Mouse (Mus musculus) spleen, embryonic (tissue): ENCODE measurements at regions not wholly inside any gene's neighbourhood (a gene's known extent, or its start where the extent isn't known, plus 50 kb on each side); places are given as distances from the start of the nearest gene placed in this dataset.

Experiments used
- CTCF ChIA-PET: fragments of 350-600 bp; sonication (Branson Sonifier 250); formaldehyde crosslinking; loops from one replicate; lab custom pipeline; 2022; lab: Charles Lee

GRCm38 (mm10) chr12:71570116-71570515, 260.4 kb downstream of the Dact1 start:
- CTCF ChIA-PET, result no interaction called here

GRCm38 (mm10) chr12:71572833-71573446, 257.9 kb upstream of the Daam1 start:
- CTCF ChIA-PET, result no interaction called here

- CTCF ChIA-PET, result no interaction called here
These were observed 257.4 kb upstream of the Daam1 start for GRCm38 (mm10) chr12:71573456-71573855.

DNA sequence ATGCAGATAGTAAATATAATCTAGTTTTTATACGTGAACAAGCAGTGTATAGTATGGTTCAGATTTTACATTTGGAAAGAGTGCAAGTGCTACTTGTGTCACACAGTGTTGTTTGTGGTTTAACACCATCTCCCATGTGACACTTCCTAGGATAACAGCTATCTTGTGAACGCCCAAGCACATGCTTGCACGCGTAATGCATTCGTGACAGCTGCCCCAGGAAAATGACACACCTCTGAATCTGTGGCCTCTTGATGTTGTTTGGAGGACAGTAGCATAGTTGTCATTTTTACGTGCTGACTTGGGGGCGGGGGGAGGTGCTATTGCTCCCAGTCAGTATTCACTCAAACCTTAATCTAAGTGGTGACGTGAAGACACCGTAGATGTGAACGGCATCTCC, 256.2 kb upstream of the Daam1 start:
- CTCF ChIA-PET, result no interaction called here

- CTCF ChIA-PET, result no interaction called here
These were observed 253.5 kb upstream of the Daam1 start for GRCm38 (mm10) chr12:71577349-71577748.

- CTCF ChIA-PET, result no interaction called here
These were observed 252.9 kb upstream of the Daam1 start for GRCm38 (mm10) chr12:71578006-71578405.

GRCm38 (mm10) chr12:71578912-71579311, 252.0 kb upstream of the Daam1 start:
- CTCF ChIA-PET, result no interaction called here

DNA sequence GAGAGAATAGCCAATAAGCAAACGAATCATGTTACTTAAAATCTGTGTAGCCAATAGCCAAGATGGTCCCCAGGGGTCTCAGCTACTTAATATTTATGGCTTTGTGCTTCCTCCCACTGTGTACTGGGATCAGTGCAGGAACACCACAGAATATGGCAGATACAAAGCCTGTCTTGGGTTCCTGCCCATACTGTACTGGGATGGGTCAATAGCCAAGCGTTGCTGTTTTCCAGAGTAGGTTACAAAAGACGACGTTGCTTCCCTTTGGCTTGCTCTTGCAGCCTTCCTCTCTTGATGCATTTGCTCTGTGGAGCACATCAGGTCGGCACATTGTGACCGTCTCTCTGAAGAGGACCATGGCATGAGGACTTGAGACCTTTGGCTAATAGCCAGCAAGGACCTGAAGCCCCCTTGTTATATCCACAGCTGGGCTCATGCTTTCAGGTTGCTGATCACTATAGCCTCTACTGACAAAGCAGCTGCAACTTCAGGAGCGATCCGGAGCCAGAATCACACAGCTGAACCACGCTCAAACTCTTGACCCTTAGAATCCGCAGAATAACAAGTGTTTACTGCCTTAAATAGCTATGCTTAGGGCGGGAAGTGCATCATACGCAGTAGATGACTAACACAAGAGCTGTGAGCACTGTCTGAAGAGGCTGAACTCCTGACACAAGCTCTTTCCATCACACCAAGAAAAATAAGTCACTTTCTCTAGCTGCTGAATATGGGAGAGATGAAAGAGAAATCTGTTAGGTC, 250.2 kb upstream of the Daam1 start:
- CTCF ChIA-PET, result no interaction called here

DNA sequence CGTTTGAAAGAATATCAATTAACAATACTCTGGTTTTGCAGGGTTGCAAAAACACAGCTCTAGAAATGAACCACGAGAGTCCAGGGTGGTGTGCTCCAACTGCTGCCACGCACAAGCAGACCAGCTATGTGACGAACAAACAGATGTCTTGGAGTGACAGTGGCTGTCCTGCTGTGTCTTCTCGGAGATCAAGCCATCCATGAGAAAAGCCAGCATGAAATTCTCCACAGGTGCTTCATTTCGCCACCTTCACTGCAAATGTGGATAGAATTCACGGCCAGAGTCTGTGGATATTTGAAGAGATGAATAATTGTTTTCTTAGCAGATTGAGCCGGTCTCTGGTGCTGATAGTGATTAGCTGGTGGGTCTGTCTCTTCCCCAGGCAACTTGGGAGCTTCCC, 246.3 kb upstream of the Daam1 start:
- CTCF ChIA-PET, result no interaction called here

DNA sequence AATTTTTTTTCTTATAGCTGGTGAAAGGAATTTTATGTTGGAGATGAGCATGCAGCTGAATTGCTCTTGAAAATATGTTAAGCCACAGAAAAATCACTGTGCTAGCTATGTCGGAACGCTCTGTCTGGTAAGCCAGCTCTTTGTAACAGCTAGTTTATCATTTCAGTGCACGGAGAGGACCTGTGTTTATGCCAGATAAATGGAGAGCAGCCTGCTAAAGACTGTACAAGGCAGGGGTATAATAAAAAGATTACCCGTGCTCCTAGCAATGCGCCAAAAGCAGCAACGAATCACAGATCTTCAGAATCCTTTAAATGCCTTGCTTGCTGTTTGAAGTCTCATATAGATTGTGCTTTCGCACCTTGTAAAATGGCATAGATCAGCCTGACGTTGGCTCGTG, 232.2 kb upstream of the Daam1 start:
- CTCF ChIA-PET, result no interaction called here

DNA sequence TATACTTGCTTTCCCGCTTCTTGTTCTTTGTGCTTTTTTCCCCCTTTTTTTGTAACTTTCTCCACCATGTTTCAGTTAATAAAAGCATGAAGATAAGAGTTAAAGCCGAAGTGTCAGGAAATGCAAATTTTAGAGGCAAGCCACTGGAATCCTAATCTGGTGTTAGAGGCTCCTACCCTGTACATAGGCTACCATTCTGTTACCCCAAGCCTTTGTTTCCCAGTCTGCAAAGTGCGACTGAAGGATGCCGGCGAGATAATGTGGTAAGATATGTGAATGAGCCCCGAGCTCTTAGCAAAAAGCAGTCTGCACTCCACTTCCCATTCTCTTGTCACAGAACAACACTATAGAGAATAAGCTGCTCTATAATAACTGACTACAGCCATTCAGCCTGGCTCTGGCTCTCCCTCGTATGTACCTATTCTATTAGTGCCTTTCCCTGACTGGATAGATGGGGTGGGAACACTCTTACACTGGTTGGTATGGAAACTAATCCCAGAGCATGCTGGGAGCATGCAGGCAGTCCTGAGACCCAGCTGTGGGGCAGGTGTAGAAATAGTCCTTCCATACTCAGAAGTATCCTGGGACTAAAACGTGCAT, 229.7 kb upstream of the Daam1 start:
- CTCF ChIA-PET, result no interaction called here

DNA sequence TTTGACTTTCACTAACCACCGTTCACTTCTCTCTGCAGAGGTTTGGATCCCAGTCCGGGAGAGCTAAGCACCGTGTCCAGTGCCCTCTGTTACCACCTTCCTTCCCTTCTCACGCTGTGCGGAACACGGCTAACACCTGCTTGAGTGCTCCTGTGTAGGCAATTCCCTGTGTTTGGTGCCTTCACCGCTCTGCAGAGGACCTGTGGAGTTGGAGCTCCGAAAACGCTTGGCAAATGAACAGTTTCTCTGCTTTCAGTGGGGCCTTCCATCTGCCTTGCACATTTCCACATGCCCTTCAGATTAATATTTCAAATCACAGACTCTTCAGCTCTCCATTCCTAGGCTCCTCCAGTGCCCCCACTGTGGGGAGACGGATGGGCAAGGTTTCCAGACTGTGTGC, 227.7 kb upstream of the Daam1 start:
- CTCF ChIA-PET, result no interaction called here

- CTCF ChIA-PET, result no interaction called here
These were observed 224.5 kb upstream of the Daam1 start for GRCm38 (mm10) chr12:71606366-71606765.

- CTCF ChIA-PET, result no interaction called here
These were observed 222.9 kb upstream of the Daam1 start for GRCm38 (mm10) chr12:71607966-71608365.

DNA sequence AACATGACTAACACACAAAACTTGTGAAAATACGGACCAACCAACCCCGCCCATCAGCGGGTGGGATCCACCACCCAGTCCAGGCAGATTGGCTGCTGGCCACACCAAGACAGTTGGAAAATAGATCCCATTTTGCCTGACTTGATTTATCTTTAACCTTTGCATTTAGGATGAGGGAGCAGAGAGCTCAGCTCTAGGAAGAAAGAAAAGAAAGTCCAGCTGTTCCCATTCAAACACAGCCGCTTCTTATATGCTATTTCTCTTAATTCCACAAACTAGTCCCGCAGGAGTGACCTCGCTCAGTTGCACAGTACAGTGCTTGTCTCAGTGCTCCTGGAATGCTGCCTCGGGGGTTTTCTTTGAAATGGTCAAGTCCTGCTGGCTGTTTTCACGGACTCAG, 217.6 kb upstream of the Daam1 start:
- CTCF ChIA-PET, result no interaction called here

- CTCF ChIA-PET, result no interaction called here
These were observed 215.9 kb upstream of the Daam1 start for GRCm38 (mm10) chr12:71614945-71615344.

- CTCF ChIA-PET, result no interaction called here
These were observed 215.5 kb upstream of the Daam1 start for GRCm38 (mm10) chr12:71615383-71615782.

- CTCF ChIA-PET, result no interaction called here
These were observed 214.8 kb upstream of the Daam1 start for GRCm38 (mm10) chr12:71616121-71616520.

- CTCF ChIA-PET, result no interaction called here
These were observed 212.4 kb upstream of the Daam1 start for GRCm38 (mm10) chr12:71618466-71618865.

DNA sequence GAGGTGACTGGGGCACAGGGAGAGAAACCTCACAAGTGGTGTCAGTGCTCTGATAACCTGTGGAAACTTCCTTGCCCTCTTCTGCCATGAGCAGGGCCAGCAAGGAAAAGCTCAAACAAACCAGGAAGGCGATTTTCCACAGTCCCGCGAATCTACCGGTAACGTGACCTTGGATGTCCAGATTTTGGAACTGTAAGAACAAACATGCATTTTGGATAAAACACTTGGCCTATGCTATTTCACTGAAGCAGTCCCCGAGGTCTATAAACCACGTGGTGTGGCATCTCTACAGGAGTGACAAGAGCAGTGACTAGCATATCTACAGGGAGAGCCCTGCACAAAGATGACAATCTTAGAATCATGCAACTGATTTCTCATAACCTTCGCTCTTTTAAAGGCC, 211.9 kb upstream of the Daam1 start:
- CTCF ChIA-PET, result no interaction called here

DNA sequence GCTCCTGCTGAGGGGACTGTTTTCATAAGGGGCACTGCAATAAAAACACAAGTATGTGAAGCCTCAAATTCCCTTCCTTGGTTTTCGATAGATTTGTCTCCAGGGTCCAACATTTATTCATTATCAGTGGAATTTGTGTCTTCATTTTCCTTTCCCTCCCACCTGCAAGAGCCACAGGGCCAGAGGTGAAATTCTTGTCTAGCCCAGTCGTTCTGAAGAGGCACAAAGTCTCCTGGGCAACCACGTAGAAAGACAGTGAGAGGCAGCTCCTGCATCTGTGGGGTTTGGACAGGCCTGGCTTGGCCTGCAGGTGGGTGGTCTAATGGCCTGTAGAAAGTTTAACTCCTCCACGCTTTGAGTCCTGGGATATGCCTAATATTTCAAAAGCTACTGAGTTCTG, 211.3 kb upstream of the Daam1 start:
- CTCF ChIA-PET, result no interaction called here

GRCm38 (mm10) chr12:71621542-71621941, 209.3 kb upstream of the Daam1 start:
- CTCF ChIA-PET, result no interaction called here

DNA sequence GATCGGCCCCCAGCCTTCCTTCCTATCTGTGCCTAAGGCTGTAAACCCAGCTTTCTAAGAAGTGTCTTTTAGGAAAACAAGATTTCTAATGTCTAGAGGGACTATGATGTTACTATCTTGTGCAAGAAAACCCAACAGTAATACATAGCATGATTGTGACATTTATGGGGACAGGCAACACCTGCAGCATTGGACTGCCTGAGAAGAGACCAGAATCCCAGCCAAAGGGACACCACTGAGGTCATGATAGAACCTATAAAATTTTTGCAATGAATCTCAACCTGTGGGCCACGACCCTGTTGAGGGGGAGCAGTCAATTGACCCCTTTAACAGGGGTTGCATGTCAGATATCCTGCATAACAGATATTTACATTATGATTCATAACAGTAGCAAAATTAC, 208.1 kb upstream of the Daam1 start:
- CTCF ChIA-PET, result no interaction called here
